Mouse (Mus musculus): ENCODE data around the gene Trappc3. TPM values are rescaled to one million over a fixed set of nuclear protein-coding genes. Genes with fewer than 3 reads are reported as not detected.

Gene Trappc3
- polyA plus RNA-seq, 1 experiment: 44.0 TPM

- no peak for TF ChIP-seq GATA1 (IDR thresholded peaks at IDR 0.05; ENCODE audit: low read length)
Observed at GRCm38 (mm10) chr4:126259063-126259462, 3.1 kb upstream of the Trappc3 start.

- TF ChIP-seq GATA1 (IDR thresholded peaks at IDR 0.05; ENCODE audit: low read length): no peak
Observed at GRCm38 (mm10) chr4:126259523-126260160, 2.5 kb upstream of the Trappc3 start.

- no peak for TF ChIP-seq GATA1 (IDR thresholded peaks at IDR 0.05; ENCODE audit: low read length)
Observed at GRCm38 (mm10) chr4:126260520-126261201, 1.5 kb upstream of the Trappc3 start.

GRCm38 (mm10) chr4:126261266-126261665 lies 859 bp upstream of the Trappc3 start:
- TF ChIP-seq GATA1 (IDR thresholded peaks at IDR 0.05; ENCODE audit: low read length): no peak

GRCm38 (mm10) chr4:126261675-126262074 lies 450 bp upstream of the Trappc3 start:
- no peak for TF ChIP-seq GATA1 (IDR thresholded peaks at IDR 0.05; ENCODE audit: low read length)

- TF ChIP-seq GATA1 (IDR thresholded peaks at IDR 0.05; ENCODE audit: low read length): no peak
Observed at GRCm38 (mm10) chr4:126269292-126269691, 7.2 kb downstream of the Trappc3 start.

GRCm38 (mm10) chr4:126273753-126274152 lies 11.6 kb downstream of the Trappc3 start:
- TF ChIP-seq GATA1 (IDR thresholded peaks at IDR 0.05; ENCODE audit: low read length): no peak

GRCm38 (mm10) chr4:126275081-126275480 lies 13.0 kb downstream of the Trappc3 start:
- TF ChIP-seq GATA1 (IDR thresholded peaks at IDR 0.05; ENCODE audit: low read length): no peak

- TF ChIP-seq GATA1 (IDR thresholded peaks at IDR 0.05; ENCODE audit: low read length): no peak
Observed at GRCm38 (mm10) chr4:126275681-126276131, 13.6 kb downstream of the Trappc3 start.

- no peak for TF ChIP-seq GATA1 (IDR thresholded peaks at IDR 0.05; ENCODE audit: low read length)
Observed at GRCm38 (mm10) chr4:126277906-126278564, 15.9 kb downstream of the Trappc3 start.

GRCm38 (mm10) chr4:126278565-126278915 lies 16.4 kb downstream of the Trappc3 start:
- no peak for TF ChIP-seq GATA1 (IDR thresholded peaks at IDR 0.05; ENCODE audit: low read length)

GRCm38 (mm10) chr4:126278961-126279360 lies 16.8 kb downstream of the Trappc3 start:
- TF ChIP-seq GATA1 (IDR thresholded peaks at IDR 0.05; ENCODE audit: low read length): no peak

- TF ChIP-seq GATA1 (IDR thresholded peaks at IDR 0.05; ENCODE audit: low read length): no peak
Observed at GRCm38 (mm10) chr4:126281706-126282105, 19.6 kb downstream of the Trappc3 start.

- TF ChIP-seq GATA1 (IDR thresholded peaks at IDR 0.05; ENCODE audit: low read length): no peak
Observed at GRCm38 (mm10) chr4:126283582-126283981, 21.5 kb downstream of the Trappc3 start.

GRCm38 (mm10) chr4:126286492-126286891 lies 24.4 kb downstream of the Trappc3 start, which contains the start of gene Col8a2:
Gene Col8a2 (plus strand): TSS chr4:126286793.
- TF ChIP-seq GATA1 (IDR thresholded peaks at IDR 0.05; ENCODE audit: low read length): no peak

GRCm38 (mm10) chr4:126287302-126287995 lies 25.3 kb downstream of the Trappc3 start:
- TF ChIP-seq GATA1 (IDR thresholded peaks at IDR 0.05; ENCODE audit: low read length): no peak

Data from G1E-ER4 (cell line).